Mouse (Mus musculus) testis, adult 2 months (tissue): Measurements from ENCODE around the gene Syngr2.

Experiments used
- CTCF ChIP-seq: fragments of 200-500 bp; IDR thresholded peaks from 2 replicates; pipeline ENCODE4 v1.5.1; 2012; ENCODE audit warnings: low read depth, mild to moderate bottlenecking, inconsistent platforms, low read length, moderate library complexity; ENCODE audit not compliant: control insufficient read depth, insufficient read depth, insufficient replicate concordance
- POLR2A ChIP-seq: fragments of 200-500 bp; IDR thresholded peaks from 2 replicates; pipeline ENCODE4 v1.6.1; 2012; ENCODE audit warnings: low read depth, mild to moderate bottlenecking, inconsistent platforms, low read length, moderate library complexity; ENCODE audit not compliant: control insufficient read depth

GRCm38 (mm10) chr11:117775540-117775939, 33.9 kb upstream of the Syngr2 start:
- TF ChIP-seq CTCF, result no peak
- TF ChIP-seq POLR2A, result no peak
